Mouse (Mus musculus) embryonic facial prominence, embryonic 15.5 days (tissue): ENCODE measurements at regions not wholly inside any gene's neighbourhood (a gene's known extent, or its start where the extent isn't known, plus 50 kb on each side); places are given as distances from the start of the nearest gene placed in this dataset.
A peak's percentile ranks its signal among the peaks of the same experiment; 100 is the strongest.

Experiments used
- ATAC-seq: fragments of 200-750 bp; cut with Nextera tagmentation; 2 replicates; pipeline ENCODE4 v1.8.0; 2017; ENCODE audit warnings: low read depth, moderate TSS enrichment; ENCODE audit not compliant: insufficient number of reproducible peaks, low FRiP score, low TSS enrichment
- H3K27ac ChIP-seq: fragments of 300-500 bp; sonication (generic); replicated peaks from 2 replicates; pipeline ENCODE4 v1.5.1; 2015; ENCODE audit warnings: mild to moderate bottlenecking, inconsistent platforms
- H3K27me3 ChIP-seq: fragments of 300-500 bp; sonication (generic); 2 replicates; pipeline ENCODE4 v1.6.1; 2015; ENCODE audit warnings: inconsistent platforms
- H3K36me3 ChIP-seq: fragments of 300-500 bp; sonication (generic); 2 replicates; pipeline ENCODE4 v1.6.1; 2015; ENCODE audit warnings: mild to moderate bottlenecking, inconsistent platforms
- H3K4me1 ChIP-seq: fragments of 300-500 bp; sonication (generic); 2 replicates; pipeline ENCODE4 v1.6.1; 2015; ENCODE audit warnings: inconsistent platforms
- H3K4me2 ChIP-seq: fragments of 300-500 bp; sonication (generic); replicated peaks from 2 replicates; pipeline ENCODE4 v1.6.1; 2015; ENCODE audit warnings: mild to moderate bottlenecking, inconsistent platforms
- H3K4me3 ChIP-seq: fragments of 300-500 bp; sonication (generic); replicated peaks from 2 replicates; pipeline ENCODE4 v1.5.1; 2015; ENCODE audit warnings: mild to moderate bottlenecking, inconsistent platforms
- H3K9ac ChIP-seq: fragments of 300-500 bp; sonication (generic); 2 replicates; pipeline ENCODE4 v1.6.1; 2015; ENCODE audit warnings: inconsistent platforms
- H3K9me3 ChIP-seq: fragments of 300-500 bp; sonication (generic); replicated peaks from 2 replicates; pipeline ENCODE4 v1.6.1; 2016; ENCODE audit warnings: inconsistent platforms
- WGBS: fragments of 180-500 bp; shearing (Covaris S2); methylation state at CpG from one replicate; pipeline ENCODE4 v1.1.7; 2015; 5-methylcytosine and 5-hydroxymethylcytosine counted together

DNA sequence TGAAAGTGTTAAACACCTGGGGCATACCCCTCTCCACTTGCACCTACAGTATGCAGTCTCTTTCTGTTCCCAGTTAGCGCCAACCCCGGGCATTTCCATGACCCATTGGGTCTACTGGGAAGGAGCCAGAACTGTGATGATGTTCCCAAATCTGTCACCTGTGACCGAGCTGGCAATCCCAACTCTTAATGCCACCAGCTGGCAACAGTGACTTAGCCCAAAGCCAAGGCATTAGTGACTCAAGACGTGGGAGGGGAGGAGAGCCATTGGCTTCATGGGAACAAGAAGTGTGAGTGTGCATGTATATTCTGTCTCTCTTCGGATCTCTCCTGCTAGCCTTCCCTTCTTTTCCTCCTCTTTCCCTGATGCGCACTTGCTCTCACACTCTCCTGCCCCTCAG lies 178.9 kb upstream of the Cadm1 start:
- no peaks in the 10 kb centered on the region for H3K9me3 ChIP-seq
- H3K36me3 ChIP-seq, result no peaks in the 10 kb centered on the region
- H3K27ac ChIP-seq, result no peak overlapping the region
- H3K27me3 ChIP-seq, result no peaks in the 10 kb centered on the region
- no peak overlapping the region for H3K9ac ChIP-seq
- H3K4me2 ChIP-seq, result no peak overlapping the region
- peaks cover 18% of the 10 kb centered on the region for H3K4me1 ChIP-seq
- no peak overlapping the region for H3K4me3 ChIP-seq
- WGBS, result 79% methylated on average over 6 of the region's 6 CpGs
- no peak for ATAC-seq

GRCm38 (mm10) chr9:47353017-47353416 lies 177.0 kb upstream of the Cadm1 start:
- no peaks in the 10 kb centered on the region for H3K36me3 ChIP-seq
- no peak overlapping the region for H3K4me2 ChIP-seq
- no peaks in the 10 kb centered on the region for H3K9me3 ChIP-seq
- ATAC-seq, result no peak
- no peak overlapping the region for H3K9ac ChIP-seq
- H3K4me3 ChIP-seq, result no peak overlapping the region
- H3K4me1 ChIP-seq, result peaks cover 26% of the 10 kb centered on the region
- 13% methylated on average over 2 of the region's 2 CpGs for WGBS
- no peak overlapping the region for H3K27ac ChIP-seq
- H3K27me3 ChIP-seq, result 0 out of 2 replicates have a peak, but pooled peaks cover 4% of the 10 kb centered on the region

GRCm38 (mm10) chr9:47353972-47354371 lies 176.0 kb upstream of the Cadm1 start:
- H3K9me3 ChIP-seq, result no peaks in the 10 kb centered on the region
- no peak overlapping the region for H3K4me2 ChIP-seq
- no peak overlapping the region for H3K4me3 ChIP-seq
- no peaks in the 10 kb centered on the region for H3K36me3 ChIP-seq
- H3K27ac ChIP-seq, result no peak overlapping the region
- H3K9ac ChIP-seq, result no peak overlapping the region
- 0 out of 2 replicates have a peak, but pooled peaks cover 4% of the 10 kb centered on the region for H3K27me3 ChIP-seq
- WGBS, result 69% methylated on average over 5 of the region's 5 CpGs
- no peak for ATAC-seq
- peaks cover 33% of the 10 kb centered on the region for H3K4me1 ChIP-seq

DNA sequence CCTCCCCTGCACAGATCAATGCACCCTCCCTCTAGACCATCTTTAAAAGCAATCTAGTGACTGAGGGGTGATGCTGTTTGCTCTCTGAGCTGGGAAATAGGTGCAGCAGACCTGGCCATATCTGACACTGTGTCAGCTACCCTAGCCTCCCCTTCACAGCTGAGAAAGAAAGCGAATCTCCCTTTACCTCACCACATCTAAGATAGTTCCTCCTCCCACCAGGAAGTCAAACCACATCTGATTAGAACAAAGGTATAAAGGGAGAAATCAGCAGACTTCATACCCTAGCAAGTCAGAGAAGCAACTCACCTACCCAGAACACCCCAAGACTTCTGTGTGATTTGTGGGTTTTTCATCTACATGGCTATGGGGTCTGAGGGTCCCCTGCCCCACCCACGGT lies 175.6 kb upstream of the Cadm1 start:
- Histone ChIP-seq H3K27me3 (0 out of 2 replicates have a peak, but pooled peaks cover 4% of the 10 kb centered on the region), H3K9me3 (no peaks in the 10 kb centered on the region), H3K4me3 (no peak overlapping the region), H3K9ac (no peak overlapping the region), H3K4me2 (no peak overlapping the region), H3K36me3 (no peaks in the 10 kb centered on the region), H3K27ac (no peak overlapping the region), H3K4me1 (peaks cover 33% of the 10 kb centered on the region)
- 76% methylated on average over 2 of the region's 2 CpGs for WGBS
- ATAC-seq, result no peak

GRCm38 (mm10) chr9:47354866-47355265 lies 175.1 kb upstream of the Cadm1 start:
- no peak for ATAC-seq
- H3K27me3 ChIP-seq, result 0 out of 2 replicates have a peak, but pooled peaks cover 4% of the 10 kb centered on the region
- H3K4me2 ChIP-seq, result no peak overlapping the region
- no peak overlapping the region for H3K9ac ChIP-seq
- no peaks in the 10 kb centered on the region for H3K36me3 ChIP-seq
- no peak overlapping the region for H3K27ac ChIP-seq
- WGBS, result 50% methylated on average over 9 of the region's 9 CpGs
- H3K9me3 ChIP-seq, result no peaks in the 10 kb centered on the region
- H3K4me1 ChIP-seq, result peaks cover 33% of the 10 kb centered on the region
- no peak overlapping the region for H3K4me3 ChIP-seq

DNA sequence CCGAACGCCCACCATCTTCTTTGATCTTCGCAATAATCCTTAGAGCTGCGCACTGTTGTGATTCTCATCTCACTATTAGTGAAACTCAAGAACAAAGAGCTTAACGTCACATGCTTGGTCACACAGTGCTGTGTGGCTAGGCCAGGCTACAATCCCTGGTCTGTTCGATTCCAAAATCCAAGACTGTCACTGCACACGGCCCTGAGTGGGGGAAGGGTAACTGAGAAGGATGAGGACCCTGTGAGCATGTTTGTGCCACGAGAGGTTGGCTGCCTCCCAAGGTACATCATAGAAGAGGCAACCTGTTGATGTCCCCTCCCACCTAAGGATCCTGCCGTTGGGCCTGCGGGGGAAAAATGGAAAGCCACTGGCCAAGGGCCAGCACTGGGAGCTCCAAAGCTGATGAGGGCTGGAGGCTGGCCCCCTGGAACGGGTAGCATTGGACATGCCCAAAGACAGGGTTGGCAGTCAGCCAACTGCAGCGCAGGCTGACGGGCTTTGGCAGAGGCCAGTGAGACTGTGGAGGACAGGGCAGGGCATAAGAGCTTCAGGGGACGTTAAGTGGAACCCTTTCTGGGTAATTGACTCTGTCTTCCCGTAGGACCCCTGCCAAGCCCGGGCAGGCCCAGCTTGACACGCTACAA lies 172.1 kb upstream of the Cadm1 start:
- ATAC-seq, result peak; percentile 80
- Histone ChIP-seq H3K27me3 (peaks cover 12% of the 10 kb centered on the region; the same call in 1 of the 2 replicates), H3K9me3 (no peaks in the 10 kb centered on the region), H3K4me2 (peak overlapping the region; percentile 26), H3K36me3 (no peaks in the 10 kb centered on the region), H3K27ac (peak overlapping the region; percentile 65), H3K4me3 (no peak overlapping the region), H3K4me1 (peaks cover 39% of the 10 kb centered on the region), H3K9ac (no peak overlapping the region)
- WGBS, result 25% methylated on average over 17 of the region's 17 CpGs

- Histone ChIP-seq H3K9ac (no peak overlapping the region), H3K4me2 (peak overlapping the region; percentile 26), H3K9me3 (no peaks in the 10 kb centered on the region), H3K4me1 (peaks cover 39% of the 10 kb centered on the region), H3K4me3 (no peak overlapping the region), H3K27me3 (peaks cover 12% of the 10 kb centered on the region; the same call in 1 of the 2 replicates), H3K36me3 (no peaks in the 10 kb centered on the region), H3K27ac (peak overlapping the region; percentile 65)
- no peak for ATAC-seq
- WGBS, result 42% methylated on average over 4 of the region's 4 CpGs
These were observed 171.6 kb upstream of the Cadm1 start for GRCm38 (mm10) chr9:47358400-47358767.

- Histone ChIP-seq H3K9me3 (no peaks in the 10 kb centered on the region), H3K4me3 (no peak overlapping the region), H3K27ac (no peak overlapping the region), H3K4me2 (no peak overlapping the region), H3K36me3 (no peaks in the 10 kb centered on the region), H3K27me3 (peaks cover 21% of the 10 kb centered on the region; the same call in 1 of the 2 replicates), H3K4me1 (peaks cover 40% of the 10 kb centered on the region), H3K9ac (no peak overlapping the region)
- 26% methylated on average over 11 of the region's 11 CpGs for WGBS
- no peak for ATAC-seq
These were observed 166.9 kb upstream of the Cadm1 start for GRCm38 (mm10) chr9:47363086-47363485.

DNA sequence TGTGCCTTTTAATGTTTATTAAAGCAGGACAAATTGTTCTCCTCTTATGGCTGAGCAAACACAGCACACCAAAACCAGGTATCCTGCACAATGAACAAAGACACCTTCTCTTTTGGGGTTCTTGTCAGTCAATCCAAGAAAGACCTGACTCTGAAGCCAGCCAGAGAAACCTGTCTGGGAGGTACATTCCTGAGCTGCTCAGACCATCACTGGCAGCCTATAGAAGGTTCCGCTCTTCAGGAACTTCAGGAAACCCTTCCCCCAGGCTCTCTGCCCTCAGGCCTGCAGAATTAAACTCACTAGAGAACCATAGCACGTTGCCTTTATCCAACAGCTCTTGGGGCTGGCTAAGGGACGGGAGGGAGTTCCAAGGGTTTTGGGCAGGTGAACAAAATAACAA lies 165.2 kb upstream of the Cadm1 start:
- ATAC-seq, result no peak
- no peak overlapping the region for H3K4me3 ChIP-seq
- H3K36me3 ChIP-seq, result no peaks in the 10 kb centered on the region

DNA sequence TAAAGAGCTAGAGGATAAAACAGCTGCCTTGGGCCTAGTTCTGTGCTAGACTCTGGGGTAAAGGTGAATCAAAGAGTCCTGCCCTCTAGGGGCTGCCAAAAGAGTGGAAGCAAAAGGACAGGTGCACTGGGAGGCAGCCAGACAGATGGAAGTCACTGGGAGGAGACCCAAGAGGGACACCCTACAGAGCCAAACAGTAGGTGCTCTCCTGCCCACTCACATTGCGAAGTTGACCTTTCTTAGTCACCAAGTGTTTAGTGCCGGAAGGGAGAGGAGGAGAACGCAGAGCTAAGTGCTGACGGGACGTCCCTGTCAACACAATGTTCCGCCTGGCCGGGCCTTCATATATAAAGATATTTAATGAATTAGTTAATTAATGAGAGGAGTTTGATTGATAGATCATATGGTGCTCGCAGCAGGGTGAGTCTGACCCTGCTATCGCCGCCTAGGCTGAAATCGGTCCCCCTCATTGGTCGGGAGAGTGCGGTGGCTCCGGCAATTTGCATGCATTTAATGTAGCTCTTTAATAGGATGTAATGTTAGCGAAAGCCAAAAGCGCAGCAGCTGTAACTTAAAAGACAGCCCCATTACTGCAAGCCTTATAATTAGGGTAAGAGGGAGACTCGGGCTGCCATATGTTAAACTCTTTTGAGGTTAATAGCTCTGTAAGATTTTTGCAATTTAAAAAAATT lies 162.6 kb upstream of the Cadm1 start:
- Histone ChIP-seq H3K36me3 (no peaks in the 10 kb centered on the region), H3K9ac (no peak overlapping the region), H3K4me1 (peaks cover 41% of the 10 kb centered on the region), H3K4me2 (peak overlapping the region; percentile 56), H3K4me3 (peak overlapping the region; percentile 30), H3K27me3 (peaks cover 13% of the 10 kb centered on the region; the same call in 1 of the 2 replicates), H3K27ac (no peak overlapping the region), H3K9me3 (no peaks in the 10 kb centered on the region)
- ATAC-seq, result peak; percentile 40; the same call in 1 of the 2 replicates
- WGBS, result 18% methylated on average over 17 of the region's 17 CpGs

More for the DNA sequence above, 165.2 kb upstream of the Cadm1 start:
- H3K9me3 ChIP-seq, result no peaks in the 10 kb centered on the region
- no peak overlapping the region for H3K4me2 ChIP-seq
- peaks cover 45% of the 10 kb centered on the region for H3K4me1 ChIP-seq
- no peak overlapping the region for H3K9ac ChIP-seq
- H3K27me3 ChIP-seq, result peaks cover 21% of the 10 kb centered on the region; the same call in 1 of the 2 replicates
- H3K27ac ChIP-seq, result no peak overlapping the region
- WGBS, result 46% methylated on average over 3 of the region's 3 CpGs

- Histone ChIP-seq H3K36me3 (no peaks in the 10 kb centered on the region), H3K27me3 (peaks cover 13% of the 10 kb centered on the region; the same call in 1 of the 2 replicates), H3K4me3 (peak overlapping the region; percentile 30), H3K9me3 (no peaks in the 10 kb centered on the region), H3K27ac (no peak overlapping the region), H3K4me1 (peaks cover 32% of the 10 kb centered on the region), H3K4me2 (peak overlapping the region; percentile 56), H3K9ac (no peak overlapping the region)
- WGBS, result 4% methylated on average over 31 of the region's 31 CpGs
- peak; percentile 48 for ATAC-seq
These were observed 161.7 kb upstream of the Cadm1 start for GRCm38 (mm10) chr9:47368015-47368901.
